Mouse (Mus musculus): ENCODE measurements around the gene Rcbtb2. TPM values are rescaled to one million over a fixed set of nuclear protein-coding genes. Genes with fewer than 3 reads are reported as not detected.

Rcbtb2 gene
- polyA plus RNA-seq, 1 experiment = 169 TPM

DNA sequence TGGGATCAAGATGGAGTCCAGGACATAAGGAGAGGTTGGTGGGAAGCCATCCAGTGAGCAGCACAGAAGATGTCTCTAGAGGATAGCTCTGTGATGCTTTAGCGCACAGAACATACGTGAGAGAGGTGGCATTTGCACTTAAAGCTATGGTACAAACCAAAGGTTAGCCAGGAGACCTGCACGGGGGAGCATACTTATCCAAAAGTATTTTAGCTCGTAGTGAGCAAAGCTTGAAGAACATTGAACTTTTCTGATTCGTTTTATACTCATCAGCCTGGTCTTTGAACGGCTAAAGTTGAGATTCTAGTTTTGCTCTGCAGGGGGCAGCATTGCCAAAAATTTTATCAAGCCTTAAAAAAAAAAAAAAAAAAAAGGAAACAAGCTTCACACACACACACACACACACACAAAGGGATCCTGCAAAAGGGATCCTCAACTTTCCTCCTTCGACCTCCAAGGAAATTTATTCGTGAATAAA lies 16.6 kb upstream of the Rcbtb2 start:
- DNase-seq = peak; percentile 68
- H3K27me3 ChIP-seq (ENCODE audit: control insufficient read depth, insufficient read depth, low read length) = no peaks in the 10 kb centered on the region
- no peak overlapping the region for H3K4me3 ChIP-seq (ENCODE audit: control insufficient read depth, insufficient read depth, low read length)
- 16% methylated on average over 8 of the region's 8 CpGs for WGBS
- H3K4me1 ChIP-seq (replicated peaks; ENCODE audit: control insufficient read depth, insufficient read depth, low read length) = peaks cover 42% of the 10 kb centered on the region
- no peak for TF ChIP-seq CTCF (IDR thresholded peaks at IDR 0.05; ENCODE audit: borderline replicate concordance, control insufficient read depth, extremely low read depth, insufficient read depth, low read length, poor library complexity)
- no peak for TF ChIP-seq POLR2A (IDR thresholded peaks at IDR 0.05; ENCODE audit: control insufficient read depth, extremely low read depth, insufficient read depth, low read length, poor library complexity)
- H3K27ac ChIP-seq (ENCODE audit: control insufficient read depth, insufficient read depth, low read length) = no peak overlapping the region
- H3K36me3 ChIP-seq (ENCODE audit: control insufficient read depth, insufficient read depth, low read length) = no peaks in the 10 kb centered on the region

DNA sequence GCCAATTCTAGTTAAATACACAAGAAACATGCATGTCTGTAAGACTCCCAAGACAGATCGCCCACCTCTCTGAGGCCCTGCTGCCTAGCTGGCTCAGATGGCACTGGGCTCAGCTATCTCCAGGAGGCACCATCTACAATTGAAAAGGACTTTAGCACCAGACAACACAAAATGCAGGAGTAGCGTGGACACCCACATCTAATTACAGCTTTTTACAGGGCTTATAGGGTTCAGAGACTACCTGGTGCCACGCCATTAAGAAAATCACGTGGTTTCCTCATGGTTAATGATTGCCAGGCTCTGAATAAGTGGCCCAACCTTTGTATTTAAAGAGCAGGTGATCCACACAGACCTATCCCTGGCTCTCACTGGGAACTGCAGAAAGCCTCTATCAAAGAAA lies 15.9 kb upstream of the Rcbtb2 start:
- Histone ChIP-seq H3K4me1 (replicated peaks; ENCODE audit: control insufficient read depth, insufficient read depth, low read length) (peaks cover 43% of the 10 kb centered on the region), H3K27me3 (ENCODE audit: control insufficient read depth, insufficient read depth, low read length) (no peaks in the 10 kb centered on the region), H3K4me3 (ENCODE audit: control insufficient read depth, insufficient read depth, low read length) (no peak overlapping the region), H3K27ac (ENCODE audit: control insufficient read depth, insufficient read depth, low read length) (peak overlapping the region; percentile 83), H3K36me3 (ENCODE audit: control insufficient read depth, insufficient read depth, low read length) (no peaks in the 10 kb centered on the region)
- 69% methylated on average over 4 of the region's 4 CpGs for WGBS
- DNase-seq = no peak
- TF ChIP-seq POLR2A (IDR thresholded peaks at IDR 0.05; ENCODE audit: control insufficient read depth, extremely low read depth, insufficient read depth, low read length, poor library complexity) (no peak), CTCF (IDR thresholded peaks at IDR 0.05; ENCODE audit: borderline replicate concordance, control insufficient read depth, extremely low read depth, insufficient read depth, low read length, poor library complexity) (no peak)

DNA sequence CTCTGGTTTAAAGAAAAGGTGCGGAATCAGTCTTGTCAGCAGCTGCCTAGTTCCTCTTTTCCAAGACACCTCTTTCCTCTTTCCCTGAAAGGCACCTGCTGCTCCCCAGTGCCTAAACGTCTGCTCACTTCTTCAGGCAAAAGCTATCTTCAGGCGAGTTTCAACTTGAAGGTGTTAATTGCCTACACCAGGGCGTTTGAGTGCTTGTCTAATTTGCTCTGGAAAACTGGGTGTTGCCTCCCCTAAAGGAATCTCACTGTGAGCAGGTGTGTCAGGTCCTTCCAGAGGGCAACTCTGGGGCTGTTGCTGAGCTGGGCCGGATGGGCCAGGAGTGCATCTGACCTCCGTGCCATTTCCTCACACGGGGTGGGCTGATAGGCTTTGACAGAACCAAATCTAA lies 15.5 kb upstream of the Rcbtb2 start:
- DNase-seq = no peak
- H3K27ac ChIP-seq (ENCODE audit: control insufficient read depth, insufficient read depth, low read length) = peak overlapping the region; percentile 83
- TF ChIP-seq POLR2A (IDR thresholded peaks at IDR 0.05; ENCODE audit: control insufficient read depth, extremely low read depth, insufficient read depth, low read length, poor library complexity) (no peak), CTCF (IDR thresholded peaks at IDR 0.05; ENCODE audit: borderline replicate concordance, control insufficient read depth, extremely low read depth, insufficient read depth, low read length, poor library complexity) (no peak)
- no peak overlapping the region for H3K4me3 ChIP-seq (ENCODE audit: control insufficient read depth, insufficient read depth, low read length)
- 86% methylated on average over 7 of the region's 7 CpGs for WGBS
- no peaks in the 10 kb centered on the region for H3K27me3 ChIP-seq (ENCODE audit: control insufficient read depth, insufficient read depth, low read length)
- H3K36me3 ChIP-seq (ENCODE audit: control insufficient read depth, insufficient read depth, low read length) = no peaks in the 10 kb centered on the region
- peaks cover 47% of the 10 kb centered on the region for H3K4me1 ChIP-seq (replicated peaks; ENCODE audit: control insufficient read depth, insufficient read depth, low read length)

DNA sequence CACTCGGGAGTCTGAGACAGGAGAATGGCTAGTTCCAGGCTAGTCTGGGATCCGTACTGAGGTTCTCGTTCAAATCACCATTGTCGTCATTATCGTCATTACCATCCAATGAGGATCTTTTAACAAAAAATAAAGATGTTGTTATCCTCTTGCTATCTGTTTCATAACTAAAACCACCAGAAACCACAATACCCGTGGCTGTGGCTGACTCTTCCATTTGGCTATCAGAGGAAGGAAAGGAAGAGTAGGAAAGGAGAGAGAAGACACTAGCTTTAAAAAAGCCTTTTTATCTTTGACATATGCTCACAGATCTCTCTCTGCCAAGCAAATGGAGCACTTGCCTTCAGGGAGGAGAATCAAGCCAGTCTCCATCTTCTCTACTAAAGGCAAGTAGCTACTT lies 14.9 kb upstream of the Rcbtb2 start:
- DNase-seq = no peak
- 76% methylated on average over 6 of the region's 6 CpGs for WGBS
- H3K4me3 ChIP-seq (ENCODE audit: control insufficient read depth, insufficient read depth, low read length) = no peak overlapping the region
- no peaks in the 10 kb centered on the region for H3K27me3 ChIP-seq (ENCODE audit: control insufficient read depth, insufficient read depth, low read length)
- no peak for TF ChIP-seq CTCF (IDR thresholded peaks at IDR 0.05; ENCODE audit: borderline replicate concordance, control insufficient read depth, extremely low read depth, insufficient read depth, low read length, poor library complexity)
- no peak for TF ChIP-seq POLR2A (IDR thresholded peaks at IDR 0.05; ENCODE audit: control insufficient read depth, extremely low read depth, insufficient read depth, low read length, poor library complexity)
- no peaks in the 10 kb centered on the region for H3K36me3 ChIP-seq (ENCODE audit: control insufficient read depth, insufficient read depth, low read length)
- peak overlapping the region; percentile 54; the same call in 1 of the 2 replicates for H3K27ac ChIP-seq (ENCODE audit: control insufficient read depth, insufficient read depth, low read length)
- H3K4me1 ChIP-seq (replicated peaks; ENCODE audit: control insufficient read depth, insufficient read depth, low read length) = peaks cover 51% of the 10 kb centered on the region

DNA sequence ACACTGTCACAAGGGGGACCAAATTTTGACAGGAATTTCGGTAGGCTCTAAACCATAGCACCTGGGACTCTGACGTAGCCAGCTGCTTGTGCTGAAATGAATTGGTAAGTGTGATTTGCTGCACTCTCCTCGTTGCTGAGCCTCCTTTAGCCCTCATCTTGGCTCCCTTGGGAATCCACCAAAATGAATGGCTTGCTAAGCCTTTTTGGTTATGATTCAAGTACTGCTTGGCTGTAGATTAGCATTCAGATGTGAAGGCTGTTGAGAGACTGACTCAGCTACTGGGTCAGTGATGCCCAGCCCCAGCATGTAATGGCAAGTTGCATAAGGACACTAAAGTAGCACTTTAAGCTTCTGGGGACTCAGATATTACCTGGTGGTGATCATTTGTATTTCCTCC lies 12.2 kb upstream of the Rcbtb2 start:
- H3K36me3 ChIP-seq (ENCODE audit: control insufficient read depth, insufficient read depth, low read length) = no peaks in the 10 kb centered on the region
- WGBS = 93% methylated on average over 3 of the region's 3 CpGs
- no peak for DNase-seq
- no peaks in the 10 kb centered on the region for H3K27me3 ChIP-seq (ENCODE audit: control insufficient read depth, insufficient read depth, low read length)
- H3K4me1 ChIP-seq (replicated peaks; ENCODE audit: control insufficient read depth, insufficient read depth, low read length) = peaks cover 54% of the 10 kb centered on the region
- peak overlapping the region; percentile 40 for H3K27ac ChIP-seq (ENCODE audit: control insufficient read depth, insufficient read depth, low read length)
- H3K4me3 ChIP-seq (ENCODE audit: control insufficient read depth, insufficient read depth, low read length) = no peak overlapping the region
- TF ChIP-seq POLR2A (IDR thresholded peaks at IDR 0.05; ENCODE audit: control insufficient read depth, extremely low read depth, insufficient read depth, low read length, poor library complexity) = no peak
- no peak for TF ChIP-seq CTCF (IDR thresholded peaks at IDR 0.05; ENCODE audit: borderline replicate concordance, control insufficient read depth, extremely low read depth, insufficient read depth, low read length, poor library complexity)

DNA sequence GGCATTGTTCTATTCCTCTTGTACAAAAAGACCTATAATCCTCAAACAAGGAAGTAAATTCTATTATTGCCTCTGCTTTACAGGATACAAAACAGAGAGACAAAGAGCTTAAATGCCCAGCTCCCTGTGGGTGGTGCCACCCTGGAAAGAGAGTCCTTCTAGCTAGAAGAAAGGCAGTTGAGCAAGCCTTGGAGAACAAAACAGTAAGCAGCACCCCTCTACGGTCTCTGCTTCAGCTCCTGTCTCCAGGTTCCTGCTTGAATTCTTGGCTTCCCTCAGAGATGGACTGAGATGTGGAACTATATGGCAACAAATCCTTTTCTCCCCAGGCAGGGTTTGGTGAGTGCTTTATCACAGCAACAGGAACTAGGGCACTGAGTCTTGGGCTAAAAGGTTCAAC lies 11.7 kb upstream of the Rcbtb2 start:
- Histone ChIP-seq H3K27me3 (ENCODE audit: control insufficient read depth, insufficient read depth, low read length) (no peaks in the 10 kb centered on the region), H3K27ac (ENCODE audit: control insufficient read depth, insufficient read depth, low read length) (peak overlapping the region; percentile 88), H3K4me1 (replicated peaks; ENCODE audit: control insufficient read depth, insufficient read depth, low read length) (peaks cover 57% of the 10 kb centered on the region), H3K36me3 (ENCODE audit: control insufficient read depth, insufficient read depth, low read length) (no peaks in the 10 kb centered on the region), H3K4me3 (ENCODE audit: control insufficient read depth, insufficient read depth, low read length) (no peak overlapping the region)
- DNase-seq = no peak
- WGBS = 72% methylated on average over 1 of the region's 1 CpGs
- TF ChIP-seq CTCF (IDR thresholded peaks at IDR 0.05; ENCODE audit: borderline replicate concordance, control insufficient read depth, extremely low read depth, insufficient read depth, low read length, poor library complexity) (no peak), POLR2A (IDR thresholded peaks at IDR 0.05; ENCODE audit: control insufficient read depth, extremely low read depth, insufficient read depth, low read length, poor library complexity) (no peak)

All from thymus, adult 2 months (tissue).